Mouse (Mus musculus) liver, embryonic 14.5 days (tissue): ENCODE data around the gene Galntl6.

Source experiments
- CTCF ChIP-seq: IDR thresholded peaks from 2 replicates; pipeline ENCODE4 v1.5.1; 2016; ENCODE audit warnings: antibody characterized with exemption, low read depth, control low read depth
- EP300 ChIP-seq: IDR thresholded peaks from 2 replicates; pipeline ENCODE4 v1.6.1; 2016; ENCODE audit warnings: antibody characterized with exemption, low read depth

DNA sequence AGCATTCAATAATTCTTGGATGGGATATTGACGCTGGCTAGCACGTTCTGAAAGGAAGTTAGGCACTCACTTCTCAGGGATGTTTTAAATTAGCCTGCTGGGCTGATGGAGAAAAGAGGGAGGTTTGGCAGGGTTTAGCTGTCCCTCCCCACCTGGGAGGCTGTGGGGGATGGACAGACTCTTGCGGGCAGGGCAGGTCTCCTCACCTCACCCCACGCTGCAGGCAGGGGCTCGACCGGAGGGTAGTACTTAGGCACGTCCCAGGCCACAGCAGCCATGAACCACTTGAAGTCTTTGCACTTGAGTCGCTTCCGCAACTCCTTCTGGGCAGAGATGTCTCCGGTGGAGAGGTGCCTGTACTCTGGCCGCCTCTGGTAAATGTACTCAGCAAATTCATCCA lies 1075.5 kb downstream of the Galntl6 start:
- no peak for TF ChIP-seq CTCF
- no peak for TF ChIP-seq EP300
